Mouse (Mus musculus) heart, embryonic 13.5 days (tissue): ENCODE data around the gene Gabpa. TPM values are rescaled to one million over a fixed set of nuclear protein-coding genes. Genes with fewer than 3 reads are reported as not detected.
A peak's percentile ranks its signal among the peaks of the same experiment; 100 is the strongest.

Experiments
- ATAC-seq: fragments of 200-750 bp; cut with Nextera tagmentation; 2 replicates; pipeline ENCODE4 v1.8.0; 2017; ENCODE audit warnings: moderate TSS enrichment; ENCODE audit not compliant: insufficient number of reproducible peaks, low FRiP score, low TSS enrichment; ENCODE audit errors: extremely low read depth
- H3K27ac ChIP-seq: fragments of 300-500 bp; sonication (generic); replicated peaks from 2 replicates; pipeline ENCODE4 v1.5.1; 2015; ENCODE audit warnings: moderate library complexity, mild to moderate bottlenecking, inconsistent platforms
- H3K27me3 ChIP-seq: fragments of 300-500 bp; sonication (generic); replicated peaks from 2 replicates; pipeline ENCODE4 v1.6.1; 2015; ENCODE audit warnings: mild to moderate bottlenecking, inconsistent platforms
- H3K36me3 ChIP-seq: fragments of 300-500 bp; sonication (generic); 2 replicates; pipeline ENCODE4 v1.6.1; 2015; ENCODE audit warnings: mild to moderate bottlenecking, inconsistent platforms
- H3K4me1 ChIP-seq: fragments of 300-500 bp; sonication (generic); 2 replicates; pipeline ENCODE4 v1.6.1; 2015; ENCODE audit warnings: inconsistent platforms
- H3K4me2 ChIP-seq: fragments of 300-500 bp; sonication (generic); 2 replicates; pipeline ENCODE4 v1.6.1; 2015; ENCODE audit warnings: inconsistent platforms, mild to moderate bottlenecking, moderate library complexity
- H3K4me3 ChIP-seq: fragments of 300-500 bp; sonication (generic); 2 replicates; pipeline ENCODE4 v1.5.1; 2015; ENCODE audit warnings: moderate library complexity, mild to moderate bottlenecking, inconsistent platforms
- H3K9ac ChIP-seq: fragments of 300-500 bp; sonication (generic); 2 replicates; pipeline ENCODE4 v1.6.1; 2015; ENCODE audit warnings: inconsistent platforms, mild to moderate bottlenecking, moderate library complexity
- H3K9me3 ChIP-seq: fragments of 300-500 bp; sonication (generic); 2 replicates; pipeline ENCODE4 v1.6.1; 2016; ENCODE audit warnings: inconsistent platforms
- WGBS: fragments of 180-500 bp; shearing (Covaris S2); methylation state at CpG from one replicate; pipeline ENCODE4 v1.1.7; 2015; ENCODE audit warnings: mixed read lengths; 5-methylcytosine and 5-hydroxymethylcytosine counted together
- polyA plus RNA-seq: library from polyadenylated mRNA; unstranded; fragments of >200 nt; fragmentation: Nextera tagmentation; extraction: Ambion mirVana; gene quantifications from 2 replicates; pipeline ENCODE4 v1.2.1, GENCODE M21; 2015

The Gabpa gene
- polyA plus RNA-seq, 1 experiment from 2014 or later: 28.0 TPM

DNA sequence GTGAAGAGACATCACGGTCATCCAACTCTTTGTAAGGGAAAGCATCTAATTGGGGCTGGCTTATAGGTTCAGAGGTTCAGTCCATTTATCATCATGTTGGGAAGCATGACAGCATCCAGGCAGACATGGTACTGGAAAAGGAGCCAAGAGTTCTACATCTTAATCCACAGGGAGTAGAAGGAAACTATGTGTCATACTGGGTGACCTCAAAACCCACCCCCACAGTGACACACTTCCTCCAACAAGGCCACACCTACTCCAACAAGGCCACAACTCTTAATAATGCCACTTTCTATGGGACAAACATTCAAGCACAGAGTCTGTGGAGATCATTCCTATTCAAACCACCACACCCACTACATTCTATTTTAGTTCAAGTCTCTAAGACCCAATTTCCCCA is 24.5 kb upstream of the Gabpa start:
- Histone ChIP-seq H3K4me3 (no peak overlapping the region), H3K9ac (no peak overlapping the region), H3K4me2 (no peak overlapping the region), H3K27me3 (no peaks in the 10 kb centered on the region), H3K9me3 (no peaks in the 10 kb centered on the region), H3K27ac (no peak overlapping the region), H3K36me3 (no peaks in the 10 kb centered on the region), H3K4me1 (no peaks in the 10 kb centered on the region)
- no peak for ATAC-seq
- 71% methylated on average over 1 of the region's 1 CpGs for WGBS

- Histone ChIP-seq H3K27me3 (no peaks in the 10 kb centered on the region), H3K9ac (no peak overlapping the region), H3K4me3 (no peak overlapping the region), H3K4me1 (no peaks in the 10 kb centered on the region), H3K27ac (no peak overlapping the region), H3K4me2 (no peak overlapping the region), H3K36me3 (no peaks in the 10 kb centered on the region), H3K9me3 (no peaks in the 10 kb centered on the region)
- ATAC-seq: no peak
- 74% methylated on average over 8 of the region's 8 CpGs for WGBS
These were observed 20.9 kb upstream of the Gabpa start for GRCm38 (mm10) chr16:84813852-84814251.

GRCm38 (mm10) chr16:84814511-84814910 is 20.2 kb upstream of the Gabpa start:
- H3K4me1 ChIP-seq: no peaks in the 10 kb centered on the region
- H3K27ac ChIP-seq: no peak overlapping the region
- H3K4me3 ChIP-seq: no peak overlapping the region
- no peaks in the 10 kb centered on the region for H3K9me3 ChIP-seq
- no peaks in the 10 kb centered on the region for H3K27me3 ChIP-seq
- no peaks in the 10 kb centered on the region for H3K36me3 ChIP-seq
- H3K9ac ChIP-seq: no peak overlapping the region
- no peak for ATAC-seq
- no peak overlapping the region for H3K4me2 ChIP-seq
- WGBS: 73% methylated on average over 8 of the region's 8 CpGs

- WGBS: 37% methylated on average over 7 of the region's 7 CpGs
- Histone ChIP-seq H3K4me3 (no peak overlapping the region), H3K9me3 (no peaks in the 10 kb centered on the region), H3K4me2 (no peak overlapping the region), H3K27me3 (no peaks in the 10 kb centered on the region), H3K27ac (no peak overlapping the region), H3K9ac (no peak overlapping the region), H3K4me1 (no peaks in the 10 kb centered on the region), H3K36me3 (peaks cover 13% of the 10 kb centered on the region)
- no peak for ATAC-seq
These were observed 17.3 kb upstream of the Gabpa start for GRCm38 (mm10) chr16:84817423-84817822.

- H3K27ac ChIP-seq: peak overlapping the region; percentile 32; the same call in 1 of the 2 replicates
- peaks cover 85% of the 10 kb centered on the region for H3K36me3 ChIP-seq
These were observed 9.7 kb upstream of the Gabpa start for GRCm38 (mm10) chr16:84825009-84825408.

GRCm38 (mm10) chr16:84831696-84832095 is 3.0 kb upstream of the Gabpa start:
- no peak overlapping the region for H3K4me3 ChIP-seq
- H3K27ac ChIP-seq: peak overlapping the region; percentile 39; the same call in 1 of the 2 replicates
- peak overlapping the region; percentile 33; the same call in 1 of the 2 replicates for H3K9ac ChIP-seq
- H3K27me3 ChIP-seq: no peaks in the 10 kb centered on the region
- no peak for ATAC-seq
- H3K9me3 ChIP-seq: no peaks in the 10 kb centered on the region
- H3K4me2 ChIP-seq: no peak overlapping the region
- WGBS: 76% methylated on average over 5 of the region's 5 CpGs
- H3K36me3 ChIP-seq: peaks cover 65% of the 10 kb centered on the region
- peaks cover 36% of the 10 kb centered on the region for H3K4me1 ChIP-seq

More at GRCm38 (mm10) chr16:84825009-84825408, 9.7 kb upstream of the Gabpa start:
- WGBS: 67% methylated on average over 6 of the region's 6 CpGs
- Histone ChIP-seq H3K9ac (no peak overlapping the region), H3K4me1 (peaks cover 7% of the 10 kb centered on the region; the same call in 1 of the 2 replicates), H3K9me3 (no peaks in the 10 kb centered on the region), H3K4me2 (no peak overlapping the region), H3K4me3 (no peak overlapping the region), H3K27me3 (no peaks in the 10 kb centered on the region)
- ATAC-seq: no peak

DNA sequence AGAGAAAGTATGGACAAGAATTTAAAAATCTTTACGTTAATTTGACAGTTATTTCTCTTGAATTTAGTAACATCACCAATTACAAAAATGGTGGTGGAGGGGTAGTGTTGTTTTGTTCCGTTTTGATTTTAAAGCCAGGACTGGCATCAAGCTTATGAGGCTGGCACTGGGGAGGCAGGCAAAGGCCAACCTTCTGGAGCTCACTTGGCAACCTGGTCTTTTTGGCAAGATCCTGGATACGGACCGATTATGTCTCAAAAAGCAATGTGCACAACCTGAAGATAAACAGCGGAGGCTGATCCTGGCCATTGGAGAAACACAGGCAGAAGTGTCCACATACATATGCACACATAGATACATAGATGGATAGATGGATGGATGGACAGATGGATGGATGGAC is 2.0 kb upstream of the Gabpa start:
- H3K9ac ChIP-seq: 0 out of 2 replicates have a peak overlapping the region, but pooled peaks have one; percentile 19
- H3K27ac ChIP-seq: no peak overlapping the region
- peaks cover 55% of the 10 kb centered on the region for H3K36me3 ChIP-seq

GRCm38 (mm10) chr16:84834344-84834743 is 381 bp upstream of the Gabpa start:
- ATAC-seq: no peak; the same call in 1 of the 2 replicates
- peak overlapping the region; percentile 95 for H3K4me3 ChIP-seq
- under 1% methylated on average over 22 of the region's 22 CpGs for WGBS

More for the DNA sequence above, 2.0 kb upstream of the Gabpa start:
- Histone ChIP-seq H3K4me2 (peak overlapping the region; percentile 78; the same call in 1 of the 2 replicates), H3K4me1 (peaks cover 43% of the 10 kb centered on the region), H3K27me3 (no peaks in the 10 kb centered on the region), H3K9me3 (no peaks in the 10 kb centered on the region), H3K4me3 (no peak overlapping the region)
- WGBS: 88% methylated on average over 5 of the region's 5 CpGs
- no peak for ATAC-seq

GRCm38 (mm10) chr16:84835441-84835822 is 707 bp downstream of the Gabpa start, which contains the start of gene Atp5j:
Atp5j (minus strand) TSS chr16:84835625.
- 0% methylated on average over 57 of the region's 57 CpGs for WGBS
- ATAC-seq: peak; percentile 40

More at GRCm38 (mm10) chr16:84834344-84834743, 381 bp upstream of the Gabpa start:
- H3K4me2 ChIP-seq: peak overlapping the region; percentile 78
- H3K9ac ChIP-seq: peak overlapping the region; percentile 99
- H3K27ac ChIP-seq: peak overlapping the region; percentile 100
- peaks cover 44% of the 10 kb centered on the region for H3K36me3 ChIP-seq
- H3K27me3 ChIP-seq: no peaks in the 10 kb centered on the region
- no peaks in the 10 kb centered on the region for H3K9me3 ChIP-seq
- H3K4me1 ChIP-seq: peaks cover 43% of the 10 kb centered on the region

DNA sequence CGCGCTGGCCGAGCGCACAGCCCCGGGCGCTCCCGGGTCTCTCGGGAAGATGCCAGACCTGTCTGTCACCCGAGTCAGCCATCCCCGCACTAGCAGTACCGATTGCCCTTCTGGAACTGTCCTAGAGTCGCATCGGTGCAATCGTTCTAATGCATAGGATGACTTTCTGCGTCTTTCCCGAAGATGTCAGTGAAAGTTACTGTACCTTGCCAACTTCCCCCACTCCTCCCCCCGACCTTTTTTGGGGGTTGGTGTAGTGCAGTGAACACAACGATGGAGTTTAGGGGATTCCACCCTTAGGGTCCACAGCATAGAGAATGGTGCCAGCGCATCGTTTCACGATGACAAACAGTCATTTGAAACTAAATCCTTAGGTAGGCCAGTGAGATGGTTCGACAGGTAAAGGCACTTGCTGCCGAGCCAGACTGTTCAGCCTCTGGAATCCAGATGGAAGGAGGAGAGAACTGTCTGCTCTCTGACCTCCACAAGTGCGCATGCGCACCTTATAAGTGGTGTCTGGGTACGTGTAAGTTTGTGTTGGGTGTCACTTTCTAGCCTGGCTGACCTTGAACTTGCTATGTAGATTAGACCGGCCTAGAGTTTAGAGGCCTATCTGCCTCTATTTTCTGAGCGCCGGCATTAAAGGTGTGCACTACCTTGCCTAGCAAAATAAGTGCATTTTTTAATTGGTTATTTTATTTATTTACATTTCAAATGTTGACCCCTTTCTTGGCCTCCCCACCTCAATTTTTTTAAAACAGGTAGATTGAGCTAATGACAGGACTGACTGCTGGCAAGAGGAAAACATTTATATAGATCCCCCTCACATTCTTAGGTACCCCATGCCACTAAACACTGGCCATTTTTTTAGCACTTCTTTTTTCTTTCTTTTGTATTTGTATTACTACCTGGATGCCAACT is 1.4 kb downstream of the Gabpa start:
- peak overlapping the region; percentile 100 for H3K27ac ChIP-seq
- no peaks in the 10 kb centered on the region for H3K27me3 ChIP-seq
- peaks cover 39% of the 10 kb centered on the region for H3K36me3 ChIP-seq
- H3K9me3 ChIP-seq: no peaks in the 10 kb centered on the region
- H3K9ac ChIP-seq: peak overlapping the region; percentile 99
- peak overlapping the region; percentile 95 for H3K4me3 ChIP-seq
- H3K4me1 ChIP-seq: peaks cover 43% of the 10 kb centered on the region
- ATAC-seq: no peak
- H3K4me2 ChIP-seq: peak overlapping the region; percentile 78
- WGBS: 4% methylated on average over 29 of the region's 29 CpGs

More at GRCm38 (mm10) chr16:84835441-84835822, 707 bp downstream of the Gabpa start, which contains the start of gene Atp5j:
- Histone ChIP-seq H3K27me3 (no peaks in the 10 kb centered on the region), H3K9me3 (no peaks in the 10 kb centered on the region), H3K36me3 (peaks cover 40% of the 10 kb centered on the region), H3K4me2 (peak within 1 kb of the TSS; percentile 78), H3K4me3 (peak within 1 kb of the TSS; percentile 95), H3K27ac (peak within 1 kb of the TSS; percentile 100), H3K9ac (peak within 1 kb of the TSS; percentile 99), H3K4me1 (peaks cover 43% of the 10 kb centered on the region)

DNA sequence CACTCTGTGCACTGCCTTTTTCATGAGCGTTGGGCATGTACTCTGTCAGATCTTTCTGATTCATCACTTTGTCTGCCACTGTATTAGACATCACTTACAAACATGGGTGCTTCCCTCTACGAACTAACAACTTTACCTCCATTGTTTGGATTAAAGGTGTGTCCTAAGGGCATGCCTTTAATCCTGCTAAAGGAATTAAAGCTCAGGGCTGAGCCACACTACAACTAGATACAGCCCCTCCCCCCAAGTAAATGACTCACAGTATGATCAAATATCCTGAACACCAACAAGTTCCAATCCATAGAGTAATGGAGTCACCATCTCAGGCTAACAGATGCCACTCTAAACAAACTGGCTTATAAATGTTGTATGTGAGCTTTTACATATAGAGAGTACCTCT is 3.9 kb downstream of the Gabpa start:
- H3K36me3 ChIP-seq: peaks cover 30% of the 10 kb centered on the region
- no peak overlapping the region for H3K9ac ChIP-seq
- no peak overlapping the region for H3K4me2 ChIP-seq
- no peaks in the 10 kb centered on the region for H3K27me3 ChIP-seq
- no peak overlapping the region for H3K27ac ChIP-seq
- no peak for ATAC-seq
- no peaks in the 10 kb centered on the region for H3K9me3 ChIP-seq
- H3K4me3 ChIP-seq: no peak overlapping the region
- 75% methylated on average over 2 of the region's 2 CpGs for WGBS
- H3K4me1 ChIP-seq: peaks cover 19% of the 10 kb centered on the region
